Mouse (Mus musculus) lung, adult 2 months (tissue): ENCODE results near the gene Txndc8. TPM values are rescaled to one million over a fixed set of nuclear protein-coding genes. Genes with fewer than 3 reads are reported as not detected.
A peak's percentile ranks its signal among the peaks of the same experiment; 100 is the strongest.

Source experiments
- DNase-seq: peaks from one replicate; pipeline ENCODE4 v3.0.0; 2022
- H3K4me1 ChIP-seq: fragments of 200-500 bp; 2 replicates; pipeline ENCODE4 v1.6.1; 2011; ENCODE audit warnings: low read length; ENCODE audit not compliant: control insufficient read depth, insufficient read depth
- H3K4me3 ChIP-seq: fragments of 200-500 bp; replicated peaks from 2 replicates; pipeline ENCODE3; 2011; ENCODE audit warnings: low read depth, mild to moderate bottlenecking, control low read depth, low read length; ENCODE audit errors: extremely low read depth
- CTCF ChIP-seq: fragments of 200-500 bp; IDR thresholded peaks from 2 replicates; pipeline ENCODE4 v1.5.1; 2011; ENCODE audit warnings: mild to moderate bottlenecking, low read length, control low read depth; ENCODE audit not compliant: insufficient read depth
- POLR2A ChIP-seq: fragments of 200-500 bp; IDR thresholded peaks from 2 replicates; pipeline ENCODE4 v1.6.1; 2011; ENCODE audit warnings: low read depth, mild to moderate bottlenecking, control low read depth, low read length, borderline replicate concordance; ENCODE audit errors: extremely low read depth
- WGBS: fragments of 180-500 bp; shearing (Covaris S2); methylation state at CpG from one replicate; pipeline ENCODE4 v1.1.7; 2018; 5-methylcytosine and 5-hydroxymethylcytosine counted together
- polyA plus RNA-seq: library from polyadenylated mRNA; depleted of rRNA; stranded (reverse); fragments of >200 nt; gene quantifications from 2 replicates; pipeline ENCODE4 v1.2.3, GENCODE M21; 2012

The Txndc8 gene
- polyA plus RNA-seq, 1 experiment = not detected

DNA sequence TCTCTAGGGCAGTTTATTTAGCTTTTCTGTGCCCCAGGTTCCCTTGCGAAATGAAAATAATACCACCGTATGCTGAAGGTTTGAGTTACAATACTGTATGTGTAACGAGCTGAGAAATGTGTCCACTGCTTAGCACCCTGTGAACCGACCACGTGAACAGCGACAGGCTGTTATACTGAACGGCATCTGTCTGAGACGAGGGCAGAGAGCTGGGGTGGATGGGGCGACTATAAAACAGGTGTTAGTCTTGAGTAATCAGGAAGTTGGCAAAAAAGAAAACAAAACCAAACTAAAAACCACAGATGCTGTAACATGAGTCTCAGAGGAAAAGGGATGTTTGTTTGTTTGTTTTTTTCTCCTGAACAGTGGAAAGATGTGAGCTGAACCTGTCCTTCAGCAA lies 50.8 kb downstream of the Txndc8 start:
- peaks cover 12% of the 10 kb centered on the region for H3K4me1 ChIP-seq
- H3K4me3 ChIP-seq = no peak overlapping the region
- no peak for DNase-seq
- TF ChIP-seq POLR2A (no peak), CTCF (no peak)
- 59% methylated on average over 9 of the region's 9 CpGs for WGBS

DNA sequence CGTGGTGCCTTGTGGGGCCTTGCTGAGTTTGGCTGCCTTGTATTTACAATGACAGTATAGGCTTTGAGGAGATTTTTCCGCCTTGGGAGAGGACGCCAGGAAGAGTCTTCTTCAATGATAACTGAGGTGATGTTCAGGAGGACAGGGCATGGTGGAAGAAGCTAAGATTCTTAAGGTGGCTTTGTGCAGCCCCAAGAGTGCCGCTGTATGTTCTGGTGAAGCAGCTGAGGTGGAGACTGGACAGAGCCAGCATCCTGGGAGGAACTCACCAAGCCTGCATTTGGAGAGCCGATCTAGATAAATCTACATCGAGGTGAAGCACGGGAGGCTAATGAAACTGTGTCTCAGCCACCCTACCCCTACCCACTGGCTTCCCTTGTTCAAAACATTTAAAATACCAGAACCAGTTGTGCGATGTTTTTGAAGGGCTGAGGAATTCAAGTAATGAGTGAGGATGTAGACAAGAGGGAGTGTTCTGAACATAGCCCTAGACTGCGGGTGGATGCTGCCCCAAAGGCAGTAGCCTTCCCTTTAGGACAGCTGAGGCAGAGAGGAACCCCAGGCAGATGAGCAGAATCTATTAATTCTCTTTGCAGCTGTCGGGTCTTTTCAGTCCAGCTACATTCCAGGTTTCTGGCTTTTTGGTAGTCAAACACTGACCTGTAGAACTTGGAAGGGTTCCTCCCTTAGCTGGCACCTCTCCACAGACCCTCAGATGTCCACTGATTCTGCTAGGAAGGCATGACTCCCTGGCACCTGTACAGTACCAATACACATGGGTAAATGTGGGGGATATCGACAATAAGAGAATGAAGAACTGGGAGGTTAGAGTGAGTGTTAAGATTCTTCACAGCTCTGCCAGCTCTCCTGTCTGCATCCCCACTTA lies 51.5 kb downstream of the Txndc8 start:
- DNase-seq = no peak
- peaks cover 12% of the 10 kb centered on the region for H3K4me1 ChIP-seq
- peak overlapping the region; percentile 66 for H3K4me3 ChIP-seq
- TF ChIP-seq POLR2A = no peak
- TF ChIP-seq CTCF = no peak
- 34% methylated on average over 11 of the region's 11 CpGs for WGBS

DNA sequence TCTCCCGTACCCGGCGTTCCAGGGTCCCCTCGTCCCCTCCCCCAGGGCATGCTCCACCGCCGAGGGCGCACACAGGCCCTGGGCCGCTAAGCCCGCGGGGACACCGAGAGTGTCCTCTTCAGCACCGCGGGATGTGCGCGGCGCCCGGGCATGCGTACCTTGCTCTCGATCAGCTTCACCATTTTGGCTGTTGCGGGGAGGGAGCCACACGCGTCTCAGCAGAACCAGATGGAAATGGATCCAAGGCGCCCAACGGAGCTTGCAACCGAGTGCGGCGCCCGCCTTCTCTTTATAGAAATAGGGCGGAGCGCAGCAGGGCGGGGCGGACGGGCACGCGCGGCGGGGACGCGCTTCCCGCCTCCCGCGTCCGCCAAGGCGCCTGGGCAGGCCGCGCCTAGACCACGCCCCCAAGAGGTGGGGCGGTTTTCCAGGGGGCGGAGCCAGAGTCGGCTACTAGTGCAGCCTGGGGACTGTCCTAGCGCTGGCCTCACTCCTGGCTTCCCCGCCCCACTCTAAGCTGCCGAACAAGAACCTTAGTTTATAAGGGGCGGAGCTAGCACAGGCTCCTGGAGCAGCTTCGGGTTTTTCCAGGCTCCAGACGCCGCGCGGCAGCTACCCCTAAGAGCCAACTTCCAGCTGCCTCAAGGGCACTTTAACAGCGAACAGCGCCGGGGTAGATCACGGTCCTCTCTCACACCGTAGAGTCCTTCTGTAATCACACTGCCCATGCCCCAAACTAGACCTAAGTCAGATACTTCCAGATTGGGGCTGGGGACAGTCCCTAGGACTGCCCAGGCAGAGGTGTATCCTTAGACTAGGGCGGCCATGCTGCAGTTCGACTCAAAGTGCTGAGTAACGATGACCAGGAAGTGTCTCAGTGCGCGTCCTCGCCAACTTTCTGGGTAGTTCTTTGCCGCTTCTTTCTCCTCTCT lies 52.6 kb downstream of the Txndc8 start, which contains the start of gene Txn1:
Gene Txn1, minus strand, starts transcription at position 383 of the 932 bp plus-strand sequence.
- peaks cover 12% of the 10 kb centered on the region for H3K4me1 ChIP-seq
- TF ChIP-seq CTCF (no peak), POLR2A (peak; percentile 99)
- DNase-seq = peak; percentile 98
- H3K4me3 ChIP-seq = peak within 1 kb of the TSS; percentile 96
- WGBS = under 1% methylated on average over 71 of the region's 71 CpGs

DNA sequence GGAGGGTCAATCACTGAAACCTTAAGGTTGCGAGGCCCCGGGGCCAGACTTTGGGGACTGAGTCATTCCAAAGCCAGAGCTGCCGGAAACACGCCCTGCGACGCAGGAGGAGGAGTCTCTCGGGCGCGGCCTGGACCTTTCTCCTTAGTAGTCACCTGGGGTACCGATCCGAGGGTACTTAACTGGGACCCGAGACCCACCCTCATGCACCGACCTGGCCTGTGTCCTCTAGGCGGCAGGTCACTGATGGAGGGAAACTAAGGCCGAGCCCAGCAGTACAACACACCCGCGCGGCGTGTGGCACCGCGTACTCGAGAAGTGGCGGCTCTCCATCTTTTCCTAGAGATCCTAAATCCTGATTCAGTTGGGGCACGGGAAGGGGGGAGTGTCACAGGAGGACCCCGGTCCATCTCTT lies 53.4 kb downstream of the Txndc8 start:
- peak; percentile 75 for DNase-seq
- no peak for TF ChIP-seq CTCF
- TF ChIP-seq POLR2A = peak; percentile 37; the same call in 1 of the 2 replicates
- WGBS = under 1% methylated on average over 25 of the region's 25 CpGs
- H3K4me3 ChIP-seq = peak overlapping the region; percentile 96
- peaks cover 12% of the 10 kb centered on the region for H3K4me1 ChIP-seq

DNA sequence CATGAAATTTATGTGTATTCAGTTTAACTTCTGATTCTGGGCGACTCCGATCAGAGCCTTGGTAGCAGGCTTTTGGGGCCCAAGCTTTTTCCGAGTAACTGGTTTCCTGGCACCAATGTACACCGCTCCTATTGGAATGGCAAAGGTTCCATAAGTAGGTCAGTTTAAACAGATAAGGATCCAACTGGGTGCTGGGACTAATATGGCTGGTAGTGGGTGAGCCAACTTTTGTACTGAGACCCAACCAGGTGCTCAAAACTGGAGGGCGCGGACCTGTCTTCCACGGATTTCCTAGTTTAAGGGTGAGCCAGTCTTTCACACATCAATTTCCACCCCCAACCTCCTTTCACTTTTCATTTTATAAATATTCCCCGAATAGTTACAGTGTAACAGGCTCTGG lies 53.9 kb downstream of the Txndc8 start:
- Histone ChIP-seq H3K4me1 (peaks cover 12% of the 10 kb centered on the region), H3K4me3 (peak overlapping the region; percentile 96)
- 52% methylated on average over 8 of the region's 8 CpGs for WGBS
- DNase-seq = no peak
- TF ChIP-seq POLR2A (no peak), CTCF (no peak)

DNA sequence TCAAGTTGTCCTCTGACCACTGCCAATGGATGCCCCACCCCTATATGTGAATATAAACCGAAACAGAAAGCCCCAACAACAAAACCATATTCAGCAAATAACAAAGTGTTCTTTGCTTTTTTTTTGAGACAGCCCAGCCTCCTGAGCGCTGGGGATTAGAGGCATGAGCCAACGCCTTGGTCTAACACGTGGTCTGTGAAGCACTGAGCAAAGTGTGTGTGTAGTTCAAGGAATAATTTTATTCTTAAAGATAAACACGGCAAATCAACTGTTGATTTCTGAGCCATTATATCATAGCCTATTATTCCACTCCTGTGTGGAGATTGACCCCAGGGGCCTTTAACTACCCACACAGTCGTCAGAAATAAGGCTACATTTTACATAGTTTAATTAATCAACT lies 54.3 kb downstream of the Txndc8 start:
- Histone ChIP-seq H3K4me1 (peaks cover 12% of the 10 kb centered on the region), H3K4me3 (no peak overlapping the region)
- DNase-seq = no peak
- TF ChIP-seq POLR2A (no peak), CTCF (no peak)
- WGBS = 32% methylated on average over 6 of the region's 6 CpGs

DNA sequence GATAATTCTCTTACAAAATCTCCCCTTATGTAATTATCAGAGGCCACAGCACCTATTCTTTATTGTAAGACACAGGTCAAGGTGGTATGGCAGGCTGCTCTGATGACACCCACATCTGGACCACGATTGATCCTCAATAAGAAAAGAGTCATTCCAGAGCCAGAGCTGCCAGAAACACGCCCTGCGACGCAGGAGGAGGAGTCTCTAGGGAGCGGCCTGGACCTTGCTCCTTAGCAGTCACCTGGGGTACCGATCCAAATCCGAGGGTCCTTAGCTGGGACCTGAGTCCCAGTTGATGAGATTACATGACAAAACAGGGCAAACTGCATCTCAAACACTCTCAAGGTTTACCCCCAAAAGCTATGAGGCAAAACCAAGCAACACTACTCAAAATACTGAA lies 55.1 kb downstream of the Txndc8 start:
- WGBS = 91% methylated on average over 7 of the region's 7 CpGs
- H3K4me3 ChIP-seq = no peak overlapping the region
- DNase-seq = no peak
- TF ChIP-seq CTCF (no peak), POLR2A (no peak)
- peaks cover 12% of the 10 kb centered on the region for H3K4me1 ChIP-seq

DNA sequence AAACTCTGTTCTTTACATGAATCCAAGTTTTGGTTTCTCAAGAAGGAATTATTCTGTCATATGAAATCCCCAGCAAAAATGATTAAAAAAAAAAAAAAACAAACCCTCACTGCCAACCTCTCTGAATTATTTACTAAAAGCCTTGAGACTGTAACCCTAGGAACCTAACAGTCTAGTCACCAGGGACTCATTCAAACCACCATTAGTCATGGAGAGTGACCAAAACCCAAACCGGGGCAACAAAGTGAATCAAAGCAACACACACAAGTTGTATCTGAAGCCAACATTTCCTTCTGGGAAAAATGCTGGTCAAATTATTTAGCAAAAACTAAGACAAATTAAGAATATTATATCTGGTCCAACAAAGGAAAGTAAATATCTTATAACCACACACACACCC lies 56.0 kb downstream of the Txndc8 start:
- DNase-seq = no peak
- Histone ChIP-seq H3K4me3 (no peak overlapping the region), H3K4me1 (peaks cover 11% of the 10 kb centered on the region)
- no peak for TF ChIP-seq CTCF
- no peak for TF ChIP-seq POLR2A
- WGBS = 61% methylated on average over 1 of the region's 1 CpGs

DNA sequence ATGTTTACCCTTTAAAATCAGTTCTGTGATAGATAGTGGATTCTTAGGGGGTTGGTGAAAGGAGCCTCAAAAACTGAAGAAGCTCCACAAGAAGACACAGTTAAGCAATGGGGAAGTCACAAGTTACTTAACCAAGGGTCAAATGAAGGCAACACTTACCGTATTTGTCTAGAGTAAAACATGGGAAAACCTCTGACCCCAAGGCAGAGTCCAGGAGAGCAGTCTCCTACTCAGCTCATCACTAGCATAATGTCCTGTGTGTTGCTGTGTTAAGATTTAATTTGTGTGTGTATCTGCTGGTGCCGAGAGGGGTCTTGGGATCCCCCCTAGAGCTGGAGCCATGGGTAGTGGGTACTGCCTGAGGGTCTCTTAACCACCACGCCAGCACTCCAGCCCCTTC lies 56.5 kb downstream of the Txndc8 start:
- no peak for TF ChIP-seq POLR2A
- no peak for TF ChIP-seq CTCF
- Histone ChIP-seq H3K4me3 (no peak overlapping the region), H3K4me1 (peaks cover 10% of the 10 kb centered on the region)
- no peak for DNase-seq
- WGBS = 79% methylated on average over 3 of the region's 3 CpGs
